Mouse (Mus musculus) kidney, postnatal 0 days (tissue): ENCODE data around the gene Vti1a. TPM values are rescaled to one million over a fixed set of nuclear protein-coding genes. Genes with fewer than 3 reads are reported as not detected.

Source experiments
- ATAC-seq: fragments of 200-750 bp; cut with Nextera tagmentation; replicated peaks from 2 replicates; pipeline ENCODE4 v1.8.0; 2017; ENCODE audit warnings: low read depth, moderate number of reproducible peaks, moderate TSS enrichment, moderate library complexity; ENCODE audit not compliant: low FRiP score
- DNase-seq: peaks from one replicate; pipeline ENCODE4 v3.0.0-alpha.2; 2016; ENCODE audit warnings: low spot score
- H3K27ac ChIP-seq: fragments of 300-500 bp; sonication (generic); 2 replicates; pipeline ENCODE4 v1.5.1; 2014; ENCODE audit warnings: mild to moderate bottlenecking
- H3K27me3 ChIP-seq: fragments of 300-500 bp; sonication (generic); 2 replicates; pipeline ENCODE4 v1.6.1; 2014; ENCODE audit warnings: low read length, mixed read lengths; ENCODE audit not compliant: insufficient read depth
- H3K36me3 ChIP-seq: fragments of 300-500 bp; sonication (generic); 2 replicates; pipeline ENCODE4 v1.6.1; 2014; ENCODE audit warnings: low read length, mixed read lengths; ENCODE audit not compliant: insufficient read depth
- H3K4me1 ChIP-seq: fragments of 300-500 bp; sonication (generic); replicated peaks from 2 replicates; pipeline ENCODE4 v1.6.1; 2014; ENCODE audit warnings: antibody characterized with exemption, low read length, mixed read lengths; ENCODE audit not compliant: insufficient read depth
- H3K4me2 ChIP-seq: fragments of 300-500 bp; sonication (generic); 2 replicates; pipeline ENCODE4 v1.6.1; 2014; ENCODE audit warnings: mild to moderate bottlenecking, low read length, moderate library complexity, mixed read lengths
- H3K4me3 ChIP-seq: fragments of 300-500 bp; sonication (generic); replicated peaks from 2 replicates; pipeline ENCODE4 v1.5.1; 2014; ENCODE audit warnings: low read depth, low read length
- H3K9ac ChIP-seq: fragments of 300-500 bp; sonication (generic); 2 replicates; pipeline ENCODE4 v1.6.1; 2014; ENCODE audit warnings: low read depth, low read length
- H3K9me3 ChIP-seq: fragments of 300-500 bp; sonication (generic); replicated peaks from 2 replicates; pipeline ENCODE4 v1.6.1; 2016; ENCODE audit warnings: low read length, inconsistent platforms, mixed read lengths
- CTCF ChIP-seq: IDR thresholded peaks from 2 replicates; pipeline ENCODE4 v1.5.1; 2016; ENCODE audit warnings: antibody characterized with exemption, low read depth, mild to moderate bottlenecking, moderate library complexity
- WGBS: fragments of 180-500 bp; shearing (Covaris S2); extraction: QIAGEN DNeasy Blood & Tissue Kit; methylation state at CpG from one replicate; pipeline ENCODE4 v1.1.7; 2014; 5-methylcytosine and 5-hydroxymethylcytosine counted together
- polyA plus RNA-seq: library from polyadenylated mRNA; unstranded; fragments of >200 nt; fragmentation: Nextera tagmentation; extraction: Ambion mirVana; gene quantifications from 2 replicates; pipeline ENCODE4 v1.2.1, GENCODE M21; 2015

Gene Vti1a
- polyA plus RNA-seq, 1 experiment from 2014 or later, result 22.4 TPM

DNA sequence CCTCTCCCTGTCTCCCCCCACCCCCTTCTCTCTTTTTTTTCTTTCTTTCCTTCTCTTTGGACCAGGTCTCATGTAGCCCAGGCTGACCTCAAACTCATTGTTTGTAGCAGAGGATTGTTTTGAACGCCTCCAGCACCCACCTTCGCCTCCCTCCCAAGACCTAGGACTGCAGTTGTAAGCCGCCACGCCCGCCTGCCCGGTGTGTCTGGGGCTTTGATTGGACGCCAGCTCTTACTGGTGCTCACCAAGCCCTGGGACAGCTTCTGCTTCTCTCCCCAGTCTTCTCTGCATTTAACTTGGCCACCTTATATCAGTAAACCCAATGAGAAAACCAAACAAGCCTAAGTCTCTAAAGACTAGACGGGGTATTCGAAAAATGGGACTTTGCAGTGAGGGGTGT is 238.6 kb downstream of the Vti1a start:
- 82% methylated on average over 9 of the region's 9 CpGs for WGBS
- ATAC-seq (no peak), DNase-seq (no peak)
- H3K27me3 ChIP-seq, result no peaks in the 10 kb centered on the region
- no peak overlapping the region for H3K27ac ChIP-seq
- no peak overlapping the region for H3K9ac ChIP-seq
- H3K4me3 ChIP-seq, result no peak overlapping the region
- no peak overlapping the region for H3K4me2 ChIP-seq
- H3K36me3 ChIP-seq, result no peaks in the 10 kb centered on the region
- TF ChIP-seq CTCF, result no peak
- peaks cover 7% of the 10 kb centered on the region; the same call in 1 of the 2 replicates for H3K4me1 ChIP-seq
- H3K9me3 ChIP-seq, result no peaks in the 10 kb centered on the region

DNA sequence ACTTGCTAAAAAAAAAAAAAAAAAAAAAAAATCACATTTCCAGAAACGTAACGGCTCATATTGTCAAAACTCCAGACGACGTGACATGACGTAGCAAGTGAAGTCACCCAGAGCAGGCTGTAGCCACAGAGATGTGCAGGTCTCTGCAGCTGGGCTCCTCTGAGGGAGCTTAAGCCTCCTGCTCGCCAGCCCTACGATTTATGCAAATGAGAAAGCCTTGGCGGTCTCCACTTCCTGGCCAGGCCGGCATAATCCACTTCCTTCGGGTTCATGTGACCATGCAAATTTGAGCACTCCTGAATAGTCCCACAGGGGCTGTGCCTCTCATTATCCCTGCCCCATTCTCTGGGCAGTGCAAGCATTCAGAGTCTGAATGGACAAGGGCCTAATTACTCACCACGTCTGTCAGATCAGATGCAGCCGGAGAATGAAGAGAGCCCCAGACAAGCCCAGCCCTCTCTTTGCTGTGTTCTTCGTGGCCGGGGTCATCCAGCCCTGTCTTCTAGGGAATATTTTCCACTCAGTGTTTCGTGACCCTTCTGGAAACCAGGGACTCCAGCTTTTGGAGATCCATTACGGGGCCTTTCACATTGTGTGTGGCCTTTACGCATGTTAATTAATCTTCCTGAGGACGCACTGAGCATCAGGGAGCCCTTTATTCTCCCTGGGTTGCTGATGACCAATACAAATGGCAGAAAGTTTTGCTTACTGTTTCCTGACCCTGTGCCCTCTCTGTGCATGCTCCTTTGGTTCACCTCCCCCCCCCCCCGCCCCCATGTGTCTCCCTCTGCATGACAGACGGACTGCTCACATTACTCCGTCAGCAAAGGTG is 240.3 kb downstream of the Vti1a start:
- H3K4me1 ChIP-seq, result peaks cover 4% of the 10 kb centered on the region; the same call in 1 of the 2 replicates
- 0 out of 2 replicates have a peak overlapping the region, but pooled peaks have one; percentile 0 for H3K4me3 ChIP-seq
- DNase-seq (peak; percentile 78), ATAC-seq (peak; percentile 87)
- H3K9ac ChIP-seq, result no peak overlapping the region
- no peak overlapping the region for H3K27ac ChIP-seq
- H3K36me3 ChIP-seq, result no peaks in the 10 kb centered on the region
- no peak for TF ChIP-seq CTCF
- no peaks in the 10 kb centered on the region for H3K27me3 ChIP-seq
- peak overlapping the region; percentile 36 for H3K4me2 ChIP-seq
- WGBS, result 17% methylated on average over 21 of the region's 21 CpGs
- H3K9me3 ChIP-seq, result no peaks in the 10 kb centered on the region

DNA sequence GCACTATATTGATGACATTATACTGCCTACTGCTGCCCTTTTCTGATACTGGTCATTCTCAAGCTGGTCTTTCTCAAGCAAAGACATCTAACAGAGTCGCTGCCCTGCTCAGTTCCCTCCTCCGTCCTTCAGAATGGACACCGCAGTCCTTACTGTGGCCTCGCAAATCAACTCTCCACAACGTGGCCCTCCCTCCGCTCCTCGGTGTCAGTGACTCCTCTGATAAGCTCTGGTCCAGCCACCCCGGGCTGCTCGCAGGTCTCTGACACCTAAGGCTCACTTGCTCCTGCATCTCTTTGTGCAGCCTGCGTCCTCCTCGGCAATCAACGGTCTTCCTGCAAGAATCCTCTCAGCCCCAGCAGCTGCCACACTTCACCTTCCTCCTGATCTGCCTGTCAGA is 243.2 kb downstream of the Vti1a start:
- Histone ChIP-seq H3K27ac (no peak overlapping the region), H3K4me1 (peaks cover 4% of the 10 kb centered on the region; the same call in 1 of the 2 replicates), H3K27me3 (no peaks in the 10 kb centered on the region), H3K36me3 (no peaks in the 10 kb centered on the region), H3K9me3 (no peaks in the 10 kb centered on the region), H3K9ac (no peak overlapping the region), H3K4me2 (no peak overlapping the region), H3K4me3 (no peak overlapping the region)
- ATAC-seq (no peak), DNase-seq (no peak)
- WGBS, result 54% methylated on average over 12 of the region's 12 CpGs
- TF ChIP-seq CTCF, result no peak

DNA sequence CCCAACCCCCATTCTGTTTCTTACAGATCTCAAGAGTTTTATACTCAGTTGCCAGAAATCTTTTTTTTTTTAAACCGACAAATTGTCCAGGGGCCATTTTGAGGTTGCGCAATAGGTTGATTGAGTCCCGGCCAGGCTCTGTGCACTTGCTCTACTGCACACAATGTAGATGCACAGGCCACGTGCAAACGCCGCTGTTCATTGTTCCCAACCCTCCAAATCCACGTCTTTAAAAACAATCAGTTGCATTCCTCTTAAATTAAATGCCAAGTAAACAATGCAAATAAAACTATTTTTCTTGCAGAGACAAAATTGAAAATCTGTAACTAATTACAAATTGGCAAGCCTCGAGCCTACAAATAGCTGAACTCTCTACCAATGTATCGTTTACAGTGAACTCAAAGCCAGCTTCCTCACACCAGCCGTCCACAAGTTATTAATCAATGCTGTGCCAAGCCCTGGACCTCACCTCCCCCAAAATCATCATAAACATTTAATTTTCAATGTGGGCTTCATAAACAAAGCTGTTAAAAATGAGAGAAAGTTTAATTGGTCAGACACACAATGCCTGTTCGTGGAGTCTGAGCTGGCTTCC is 244.1 kb downstream of the Vti1a start:
- ATAC-seq (no peak), DNase-seq (no peak)
- TF ChIP-seq CTCF, result no peak
- H3K4me2 ChIP-seq, result no peak overlapping the region
- H3K4me1 ChIP-seq, result peaks cover 4% of the 10 kb centered on the region; the same call in 1 of the 2 replicates
- H3K4me3 ChIP-seq, result no peak overlapping the region
- WGBS, result 69% methylated on average over 11 of the region's 11 CpGs
- no peak overlapping the region for H3K9ac ChIP-seq
- H3K27me3 ChIP-seq, result no peaks in the 10 kb centered on the region
- no peak overlapping the region for H3K27ac ChIP-seq
- H3K36me3 ChIP-seq, result no peaks in the 10 kb centered on the region
- no peaks in the 10 kb centered on the region for H3K9me3 ChIP-seq

DNA sequence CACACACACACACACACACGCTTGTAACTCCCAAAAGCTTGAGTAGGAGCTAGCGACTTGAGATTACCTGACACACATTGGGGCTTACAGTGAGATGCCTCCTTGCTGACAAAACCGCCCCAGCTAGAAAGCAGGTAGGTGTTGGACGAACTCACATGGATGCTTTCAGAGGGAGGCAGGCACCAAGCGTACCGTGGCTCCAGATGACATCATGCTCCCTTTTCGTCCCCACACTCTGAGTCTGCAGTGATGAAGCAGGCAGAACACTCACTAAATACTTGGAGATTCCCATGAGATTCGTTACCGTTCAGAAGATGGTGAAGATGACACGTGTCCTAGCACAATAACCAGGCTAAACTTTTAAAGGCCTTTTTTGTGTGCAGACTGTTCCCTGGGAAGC is 245.4 kb downstream of the Vti1a start:
- no peaks in the 10 kb centered on the region for H3K9me3 ChIP-seq
- H3K27me3 ChIP-seq, result no peaks in the 10 kb centered on the region
- TF ChIP-seq CTCF, result no peak
- 93% methylated on average over 10 of the region's 10 CpGs for WGBS
- H3K4me1 ChIP-seq, result peaks cover 2% of the 10 kb centered on the region; the same call in 1 of the 2 replicates
- ATAC-seq, result no peak
- no peak overlapping the region for H3K4me2 ChIP-seq
- H3K36me3 ChIP-seq, result no peaks in the 10 kb centered on the region
- no peak for DNase-seq
- no peak overlapping the region for H3K27ac ChIP-seq
- no peak overlapping the region for H3K9ac ChIP-seq
- H3K4me3 ChIP-seq, result no peak overlapping the region

DNA sequence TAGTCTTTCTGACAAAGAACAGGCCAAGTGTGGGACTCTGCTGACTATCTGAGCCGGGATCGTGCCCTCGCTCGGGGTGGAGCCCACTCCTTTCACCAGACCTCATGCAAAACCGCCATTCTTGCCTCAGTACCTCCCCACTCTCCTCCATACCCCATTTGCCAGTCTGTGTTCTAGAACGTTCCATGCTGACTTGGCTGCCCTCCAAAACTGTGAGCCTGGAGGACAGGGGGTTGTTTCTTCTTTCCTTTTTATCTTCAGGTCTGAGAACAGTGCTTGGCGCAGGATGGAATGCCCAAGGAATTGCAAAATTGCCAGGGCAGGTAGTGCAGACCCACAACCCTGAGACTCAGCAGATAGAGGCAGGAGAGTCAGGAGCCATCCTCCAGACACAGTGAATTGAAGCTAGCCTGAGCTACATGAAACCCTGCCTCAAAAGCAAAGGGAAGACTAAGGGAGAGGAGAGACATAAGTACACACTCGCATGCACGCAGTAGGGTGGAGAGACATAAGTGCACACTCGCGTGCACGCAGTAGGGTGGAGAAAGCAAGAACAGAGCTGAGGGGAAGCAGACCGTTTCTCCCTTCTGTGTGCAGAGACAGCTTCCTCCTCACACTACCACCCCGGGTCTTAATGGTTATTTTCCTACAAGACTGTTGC is 246.5 kb downstream of the Vti1a start:
- Histone ChIP-seq H3K9me3 (no peaks in the 10 kb centered on the region), H3K4me2 (no peak overlapping the region), H3K27me3 (no peaks in the 10 kb centered on the region), H3K36me3 (no peaks in the 10 kb centered on the region), H3K4me1 (no peaks in the 10 kb centered on the region), H3K4me3 (no peak overlapping the region), H3K9ac (no peak overlapping the region), H3K27ac (no peak overlapping the region)
- ATAC-seq (no peak), DNase-seq (no peak)
- TF ChIP-seq CTCF, result no peak
- WGBS, result 65% methylated on average over 14 of the region's 14 CpGs
